Mouse (Mus musculus): Measurements from ENCODE around the gene Vash1. TPM values are rescaled to one million over a fixed set of nuclear protein-coding genes. Genes with fewer than 3 reads are reported as not detected.

Vash1 gene
- polyA plus RNA-seq, 1 experiment from 2014 or later, result 10.7 TPM

DNA sequence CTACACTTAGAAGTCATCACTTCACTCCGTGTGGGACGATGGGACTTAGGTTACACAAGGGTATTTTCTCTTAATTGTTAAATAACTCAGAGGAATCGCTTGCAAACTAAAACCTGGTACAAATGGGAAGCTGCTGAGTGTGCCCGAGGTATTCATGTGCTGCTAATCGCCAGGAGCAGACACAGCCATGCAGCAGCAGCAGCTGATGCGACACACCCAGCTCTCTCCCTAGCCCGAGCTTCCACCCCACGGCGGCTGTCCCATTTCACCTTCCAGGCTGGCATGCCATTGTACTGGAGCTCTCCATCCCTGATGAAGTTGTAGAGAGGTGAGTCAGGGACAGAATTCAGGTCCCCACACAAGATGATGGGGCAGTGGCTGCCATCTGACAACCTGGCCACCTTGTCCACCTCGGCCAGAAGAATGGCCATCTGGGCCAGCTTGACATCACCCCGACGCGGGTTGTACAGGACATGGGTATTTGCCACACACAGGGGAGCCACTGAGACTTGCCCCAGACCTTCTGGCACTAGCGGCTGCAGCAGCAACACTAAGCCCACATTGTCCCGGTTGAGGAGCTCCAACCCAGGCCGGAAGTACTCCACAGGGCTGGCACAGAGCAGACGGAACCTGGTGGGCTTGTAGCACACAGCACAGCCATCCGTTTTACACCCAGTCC is 41.6 kb downstream of the Vash1 start:
- ATAC-seq (replicated peaks; ENCODE audit: low FRiP score, low TSS enrichment, low read depth) (no peak), DNase-seq (ENCODE audit: low spot score) (no peak)
- H3K9me3 ChIP-seq (ENCODE audit: control insufficient read depth, low read length), result no peaks in the 10 kb centered on the region
- no peak overlapping the region for H3K9ac ChIP-seq (ENCODE audit: low read length)
- H3K27me3 ChIP-seq (replicated peaks; ENCODE audit: control insufficient read depth, insufficient read depth, low read length), result no peaks in the 10 kb centered on the region
- no peaks in the 10 kb centered on the region for H3K36me3 ChIP-seq (ENCODE audit: control insufficient read depth, insufficient read depth, low read length)
- no peak overlapping the region for H3K27ac ChIP-seq (ENCODE audit: low read depth)
- no peak overlapping the region for H3K4me2 ChIP-seq (ENCODE audit: low read length)
- no peak overlapping the region for H3K4me3 ChIP-seq (ENCODE audit: low read depth, low read length)
- H3K4me1 ChIP-seq (replicated peaks; ENCODE audit: control insufficient read depth, insufficient read depth, low read length), result no peaks in the 10 kb centered on the region; the same call in 1 of the 2 replicates
- 83% methylated on average over 18 of the region's 18 CpGs for WGBS

DNA sequence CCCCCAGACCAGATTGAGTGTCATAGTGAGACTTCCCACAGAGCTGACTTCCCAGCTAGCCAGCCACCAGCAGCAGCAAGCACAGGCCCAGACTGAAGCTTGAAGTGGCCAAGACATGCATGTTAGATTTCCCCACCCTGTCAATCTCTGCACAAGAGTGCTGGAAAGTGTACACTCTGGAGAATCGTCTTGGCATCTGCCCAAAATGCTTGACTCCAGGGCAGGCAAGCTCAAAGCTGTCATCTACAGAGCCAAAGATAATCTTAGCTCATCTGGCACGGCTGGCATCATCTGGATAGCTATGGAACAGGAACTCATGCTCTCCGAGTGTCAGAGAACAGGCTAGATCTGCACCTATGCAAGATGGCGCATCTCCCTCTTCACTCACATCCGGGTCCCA is 43.0 kb downstream of the Vash1 start:
- H3K4me3 ChIP-seq (ENCODE audit: low read depth, low read length), result no peak overlapping the region
- H3K4me2 ChIP-seq (ENCODE audit: low read length), result no peak overlapping the region
- no peak overlapping the region for H3K9ac ChIP-seq (ENCODE audit: low read length)
- no peaks in the 10 kb centered on the region for H3K36me3 ChIP-seq (ENCODE audit: control insufficient read depth, insufficient read depth, low read length)
- DNase-seq (ENCODE audit: low spot score) (no peak), ATAC-seq (replicated peaks; ENCODE audit: low FRiP score, low TSS enrichment, low read depth) (no peak)
- H3K27ac ChIP-seq (ENCODE audit: low read depth), result no peak overlapping the region
- no peaks in the 10 kb centered on the region for H3K9me3 ChIP-seq (ENCODE audit: control insufficient read depth, low read length)
- H3K27me3 ChIP-seq (replicated peaks; ENCODE audit: control insufficient read depth, insufficient read depth, low read length), result no peaks in the 10 kb centered on the region
- no peaks in the 10 kb centered on the region; the same call in 1 of the 2 replicates for H3K4me1 ChIP-seq (replicated peaks; ENCODE audit: control insufficient read depth, insufficient read depth, low read length)
- WGBS, result 82% methylated on average over 5 of the region's 5 CpGs

- ATAC-seq (replicated peaks; ENCODE audit: low FRiP score, low TSS enrichment, low read depth), result no peak
- Histone ChIP-seq H3K4me1 (replicated peaks; ENCODE audit: control insufficient read depth, insufficient read depth, low read length) (no peaks in the 10 kb centered on the region; the same call in 1 of the 2 replicates), H3K27me3 (replicated peaks; ENCODE audit: control insufficient read depth, insufficient read depth, low read length) (no peaks in the 10 kb centered on the region), H3K4me3 (ENCODE audit: low read depth, low read length) (no peak overlapping the region), H3K9me3 (ENCODE audit: control insufficient read depth, low read length) (no peaks in the 10 kb centered on the region), H3K4me2 (ENCODE audit: low read length) (no peak overlapping the region), H3K27ac (ENCODE audit: low read depth) (no peak overlapping the region), H3K9ac (ENCODE audit: low read length) (no peak overlapping the region), H3K36me3 (ENCODE audit: control insufficient read depth, insufficient read depth, low read length) (no peaks in the 10 kb centered on the region)
- WGBS, result 75% methylated on average over 2 of the region's 2 CpGs
- DNase-seq (ENCODE audit: low spot score), result no peak
Measured at GRCm38 (mm10) chr12:86724300-86724699, 45.8 kb downstream of the Vash1 start.

DNA sequence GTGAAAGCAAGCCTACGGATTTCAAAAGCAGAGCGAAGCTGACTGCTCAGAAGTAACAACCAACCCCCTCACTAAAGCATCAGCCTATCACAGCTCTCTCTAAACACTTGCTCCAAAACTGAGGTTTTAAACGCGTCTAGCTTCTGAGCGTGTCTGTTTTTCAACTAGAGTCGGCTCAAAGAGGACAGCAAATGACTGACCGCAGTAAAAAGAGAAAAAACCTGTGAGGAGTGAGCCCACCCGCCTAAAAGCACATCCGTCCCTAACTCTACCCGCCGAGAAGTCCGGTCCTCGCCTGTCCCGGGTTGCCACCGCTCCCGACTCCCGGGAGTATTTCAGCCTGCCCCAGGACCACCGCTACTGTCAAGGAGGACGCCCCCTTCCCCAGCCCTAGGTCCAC is 47.2 kb downstream of the Vash1 start:
- Histone ChIP-seq H3K36me3 (ENCODE audit: control insufficient read depth, insufficient read depth, low read length) (no peaks in the 10 kb centered on the region), H3K4me2 (ENCODE audit: low read length) (peak overlapping the region; percentile 91), H3K4me3 (ENCODE audit: low read depth, low read length) (peak overlapping the region; percentile 73), H3K27ac (ENCODE audit: low read depth) (0 out of 2 replicates have a peak overlapping the region, but pooled peaks have one; percentile 33), H3K27me3 (replicated peaks; ENCODE audit: control insufficient read depth, insufficient read depth, low read length) (no peaks in the 10 kb centered on the region), H3K9me3 (ENCODE audit: control insufficient read depth, low read length) (no peaks in the 10 kb centered on the region), H3K4me1 (replicated peaks; ENCODE audit: control insufficient read depth, insufficient read depth, low read length) (no peaks in the 10 kb centered on the region; the same call in 1 of the 2 replicates), H3K9ac (ENCODE audit: low read length) (peak overlapping the region; percentile 60)
- DNase-seq (ENCODE audit: low spot score), result no peak
- WGBS, result 1% methylated on average over 19 of the region's 19 CpGs
- ATAC-seq (replicated peaks; ENCODE audit: low FRiP score, low TSS enrichment, low read depth), result peak; percentile 10; the same call in 1 of the 2 replicates

GRCm38 (mm10) chr12:86726120-86726640 is 47.7 kb downstream of the Vash1 start, which contains the start of gene Angel1:
Angel1 (minus strand) TSS chr12:86726460.
- H3K4me1 ChIP-seq (replicated peaks; ENCODE audit: control insufficient read depth, insufficient read depth, low read length), result no peaks in the 10 kb centered on the region; the same call in 1 of the 2 replicates
- H3K27ac ChIP-seq (ENCODE audit: low read depth), result 0 out of 2 replicates have a peak within 1 kb of the TSS, but pooled peaks have one; percentile 33
- no peaks in the 10 kb centered on the region for H3K9me3 ChIP-seq (ENCODE audit: control insufficient read depth, low read length)
- 0% methylated on average over 44 of the region's 44 CpGs for WGBS
- no peaks in the 10 kb centered on the region for H3K27me3 ChIP-seq (replicated peaks; ENCODE audit: control insufficient read depth, insufficient read depth, low read length)
- H3K4me3 ChIP-seq (ENCODE audit: low read depth, low read length), result peak within 1 kb of the TSS; percentile 73
- DNase-seq (ENCODE audit: low spot score) (peak; percentile 98), ATAC-seq (replicated peaks; ENCODE audit: low FRiP score, low TSS enrichment, low read depth) (peak; percentile 100)
- H3K36me3 ChIP-seq (ENCODE audit: control insufficient read depth, insufficient read depth, low read length), result no peaks in the 10 kb centered on the region
- peak within 1 kb of the TSS; percentile 60 for H3K9ac ChIP-seq (ENCODE audit: low read length)
- H3K4me2 ChIP-seq (ENCODE audit: low read length), result peak within 1 kb of the TSS; percentile 91

DNA sequence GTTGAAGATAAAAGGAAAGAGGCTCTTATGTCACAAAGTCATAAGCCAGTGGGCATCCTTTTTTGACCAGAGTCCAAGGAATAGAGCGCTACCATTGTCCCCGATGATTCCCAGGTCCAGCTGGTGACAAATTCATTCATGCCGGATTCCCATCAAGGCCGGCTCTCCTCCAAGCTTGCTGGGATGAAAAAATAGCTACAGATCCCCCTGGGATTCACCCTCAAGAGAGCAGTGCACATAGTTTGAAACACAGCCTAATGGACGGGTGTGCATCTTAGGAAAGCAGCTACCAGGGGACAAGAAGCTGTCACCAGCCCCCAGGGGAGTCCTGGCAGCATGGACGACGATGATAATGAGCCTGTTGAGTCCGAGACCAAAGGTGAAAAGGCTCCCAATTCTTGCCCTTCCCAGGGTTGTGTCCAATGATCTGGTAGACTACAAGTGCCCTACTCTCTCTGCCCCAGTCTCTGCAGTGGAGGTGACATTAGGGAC is 55.9 kb downstream of the Vash1 start, which contains the start of gene Lrrc74a:
Lrrc74a (plus strand) TSS at position 51 of the 492 bp plus-strand sequence.
- no peak within 1 kb of the TSS for H3K4me2 ChIP-seq (ENCODE audit: low read length)
- no peaks in the 10 kb centered on the region for H3K27me3 ChIP-seq (replicated peaks; ENCODE audit: control insufficient read depth, insufficient read depth, low read length)
- DNase-seq (ENCODE audit: low spot score) (no peak), ATAC-seq (replicated peaks; ENCODE audit: low FRiP score, low TSS enrichment, low read depth) (no peak)
- WGBS, result 80% methylated on average over 8 of the region's 8 CpGs
- no peak within 1 kb of the TSS for H3K4me3 ChIP-seq (ENCODE audit: low read depth, low read length)
- no peaks in the 10 kb centered on the region for H3K9me3 ChIP-seq (ENCODE audit: control insufficient read depth, low read length)
- H3K27ac ChIP-seq (ENCODE audit: low read depth), result no peak within 1 kb of the TSS
- no peaks in the 10 kb centered on the region for H3K36me3 ChIP-seq (ENCODE audit: control insufficient read depth, insufficient read depth, low read length)
- no peaks in the 10 kb centered on the region for H3K4me1 ChIP-seq (replicated peaks; ENCODE audit: control insufficient read depth, insufficient read depth, low read length)
- H3K9ac ChIP-seq (ENCODE audit: low read length), result no peak within 1 kb of the TSS

Other genes starting within 250 kb of the Vash1 start
- 7.8 TPM in 2 replicates for gene Angel1, start 47.8 kb downstream of the Vash1 start, polyA plus RNA-seq (2014; fragmentation: Nextera tagmentation; extraction: Ambion mirVana)
- not detected in 2 replicates for gene Lrrc74a, start 55.7 kb downstream of the Vash1 start, polyA plus RNA-seq (2014; fragmentation: Nextera tagmentation; extraction: Ambion mirVana)
- 16.3 and 18.4 TPM in 2 replicates for gene Irf2bpl, start 206.1 kb downstream of the Vash1 start, polyA plus RNA-seq (2014; fragmentation: Nextera tagmentation; extraction: Ambion mirVana)

Measured in intestine, embryonic 14.5 days (tissue).